In the genomic region with DNA sequence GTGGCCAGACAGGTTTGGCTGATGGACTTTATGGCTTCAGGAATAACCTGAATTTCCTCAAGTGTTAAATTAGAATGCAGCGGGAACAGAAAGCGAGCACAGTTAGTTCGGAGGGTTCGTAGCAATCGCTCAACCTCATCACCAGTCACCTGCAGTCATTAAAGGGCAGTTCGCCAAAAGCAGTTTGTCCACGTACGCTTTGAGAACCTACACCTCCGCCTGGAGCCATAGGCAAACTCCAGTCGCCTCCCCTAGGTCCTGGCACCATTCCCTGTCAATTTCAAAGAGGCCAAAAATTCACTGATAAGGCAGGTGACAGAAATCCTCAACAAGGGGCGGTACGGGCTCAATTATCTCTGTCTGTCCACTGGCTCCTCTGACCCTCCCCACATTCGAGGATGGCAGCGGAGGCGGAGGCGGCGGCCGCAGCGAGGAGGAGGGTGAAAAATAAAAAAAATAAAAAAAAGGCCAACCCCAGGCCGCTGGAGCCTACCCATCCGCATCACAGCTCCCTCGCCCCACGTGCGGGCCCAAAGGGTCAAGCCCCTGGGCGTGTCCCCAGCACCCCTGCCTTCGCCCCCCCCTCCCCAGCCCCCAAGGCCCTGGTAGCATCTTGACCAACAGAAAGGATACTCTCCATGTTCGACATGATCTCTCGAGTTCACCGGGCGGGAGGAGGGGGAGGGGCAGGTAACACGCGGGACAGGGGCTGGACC, we compare ENCODE assay signal across 8 mouse cellular contexts. TPM values are rescaled to one million over a fixed set of nuclear protein-coding genes. Genes with fewer than 3 reads are reported as not detected.
DNase-seq lines count a peak whose midpoint lies in the region; ATAC-seq and TF ChIP-seq lines count a peak whose summit lies in the region.

No protein-coding gene starts in this region.

- TF ChIP-seq CTCF in gastrocnemius, adult 2 months (IDR thresholded peaks at IDR 0.05), result no peak
- TF ChIP-seq CTCF in small intestine, adult 2 months (IDR thresholded peaks at IDR 0.05; ENCODE audit: extremely low read depth, insufficient read length, insufficient replicate concordance, low read depth, low read length), result no peak

- WGBS in forebrain, embryonic 16.5 days, result 20% methylated on average over 30 of the region's 32 CpGs
- 16% methylated on average over 31 of the region's 32 CpGs for WGBS in hindbrain, embryonic 14.5 days
- WGBS in small intestine, adult 2 months, result 11% methylated on average over 32 of the region's 32 CpGs

- H3K9ac ChIP-seq in forebrain, embryonic 16.5 days (replicated peaks; ENCODE audit: low read depth, low read length), result peak overlapping the region; percentile 74
- peak overlapping the region; percentile 71 for H3K9ac ChIP-seq in hindbrain, embryonic 14.5 days

- no peak; the same call in 1 of the 2 replicates for ATAC-seq in forebrain, embryonic 16.5 days
- peak; percentile 68 for ATAC-seq in hindbrain, embryonic 14.5 days (ENCODE audit: low FRiP score)
- ATAC-seq in megakaryocyte progenitor cell, adult 5-6 weeks (replicated peaks; ENCODE audit: poor library complexity), result peak; percentile 45

- intact Hi-C loops in gastrocnemius, adult 2 months (cut with DNase I), result loop anchor here (5.0 kb wide), 1 partner anchor 722 kb away; no protein-coding TSS in a partner anchor
- intact Hi-C loops in left cerebral cortex, postnatal 14 days (cut with DNase I), result loop anchor here (5.0 kb wide), 1 partner anchor 722 kb away; no protein-coding TSS in a partner anchor

- peak overlapping the region; percentile 81 for H3K4me3 ChIP-seq in gastrocnemius, adult 2 months
- peak overlapping the region; percentile 66 for H3K4me3 ChIP-seq in forebrain, embryonic 16.5 days (replicated peaks; ENCODE audit: low read length)
- H3K4me3 ChIP-seq in hindbrain, embryonic 14.5 days (replicated peaks; ENCODE audit: low read length), result peak overlapping the region; percentile 58
- H3K4me3 ChIP-seq in small intestine, adult 2 months (ENCODE audit: low read depth, low read length), result peak overlapping the region; percentile 97

- peak overlapping the region; percentile 80 for H3K27ac ChIP-seq in gastrocnemius, adult 2 months
- no peak overlapping the region for H3K27ac ChIP-seq in forebrain, embryonic 16.5 days (ENCODE audit: low read length)
- H3K27ac ChIP-seq in hindbrain, embryonic 14.5 days, result peak overlapping the region; percentile 43
- peak overlapping the region; percentile 62 for H3K27ac ChIP-seq in small intestine, adult 2 months (ENCODE audit: insufficient read depth, low read depth, low read length)

- no peaks in the 10 kb centered on the region for H3K36me3 ChIP-seq in forebrain, embryonic 16.5 days (ENCODE audit: control insufficient read depth, insufficient read depth)
- H3K36me3 ChIP-seq in hindbrain, embryonic 14.5 days (replicated peaks; ENCODE audit: control insufficient read depth, insufficient read depth), result no peaks in the 10 kb centered on the region
- H3K36me3 ChIP-seq in small intestine, adult 2 months (ENCODE audit: control insufficient read depth, insufficient read depth, low read length), result no peaks in the 10 kb centered on the region

- H3K9me3 ChIP-seq in forebrain, embryonic 16.5 days (ENCODE audit: control insufficient read depth, low read length), result no peaks in the 10 kb centered on the region
- no peaks in the 10 kb centered on the region for H3K9me3 ChIP-seq in hindbrain, embryonic 14.5 days (ENCODE audit: control insufficient read depth, low read length)

- H3K4me1 ChIP-seq in forebrain, embryonic 16.5 days (replicated peaks; ENCODE audit: control insufficient read depth, insufficient read depth, low read length), result no peaks in the 10 kb centered on the region
- H3K4me1 ChIP-seq in hindbrain, embryonic 14.5 days (replicated peaks; ENCODE audit: control insufficient read depth, insufficient read depth, low read length), result peaks cover 4% of the 10 kb centered on the region; the same call in 1 of the 2 replicates
- no peaks in the 10 kb centered on the region for H3K4me1 ChIP-seq in small intestine, adult 2 months (ENCODE audit: control insufficient read depth, insufficient read depth, insufficient read length, low read length)

- DNase-seq in gastrocnemius, adult 2 months, result no peak
- DNase-seq in gastrocnemius, postnatal 25 days, result no peak
- peak; percentile 56 to 59 for DNase-seq in cerebellum, adult 18-20 months
- no peak for DNase-seq in hindbrain, embryonic 14.5 days (ENCODE audit: low spot score)
- peak; percentile 5 to 9 for DNase-seq in left cerebral cortex, postnatal 14 days (ENCODE audit: low spot score in 2 of 2)

- TF ChIP-seq POLR2A in small intestine, adult 2 months (IDR thresholded peaks at IDR 0.05; ENCODE audit: low read depth, low read length), result no peak

- no peaks in the 10 kb centered on the region for H3K27me3 ChIP-seq in forebrain, embryonic 16.5 days (replicated peaks; ENCODE audit: control insufficient read depth, insufficient read depth, low read length)
- no peaks in the 10 kb centered on the region for H3K27me3 ChIP-seq in hindbrain, embryonic 14.5 days (ENCODE audit: control insufficient read depth, insufficient read depth, low read length)
- H3K27me3 ChIP-seq in small intestine, adult 2 months (ENCODE audit: control insufficient read depth, insufficient read depth, low read length), result no peaks in the 10 kb centered on the region

- H3K4me2 ChIP-seq in forebrain, embryonic 16.5 days (ENCODE audit: low read length), result peak overlapping the region; percentile 56
- H3K4me2 ChIP-seq in hindbrain, embryonic 14.5 days (replicated peaks), result peak overlapping the region; percentile 54

RNA-seq across cellular contexts. Expression of gene 2610002M06Rik, which starts 0.5 kb away (rescaled TPM):
- 1 to 10 TPM; 4.1 to 4.5 TPM for total RNA-seq in gastrocnemius, adult 2 months (2021)
- 1 to 10 TPM; 2.7 to 3.2 TPM for total RNA-seq in gastrocnemius, postnatal 25 days (2021)
- polyA plus RNA-seq in forebrain, embryonic 16.5 days (2015; fragmentation: Nextera tagmentation; extraction: Ambion mirVana), result 18.6 and 19.8 TPM in 2 replicates
- 25.8 and 29.2 TPM in 2 replicates for polyA plus RNA-seq in hindbrain, embryonic 14.5 days (2014; fragmentation: Nextera tagmentation; extraction: Ambion mirVana)
- 10 to 100 TPM; 35.7 to 38.0 TPM for total RNA-seq in left cerebral cortex, postnatal 14 days (2021)
- total RNA-seq in megakaryocyte progenitor cell, adult 5-6 weeks (2015), result 17.5 and 20.1 TPM in 2 replicates
- 15.5 and 16.0 TPM in 2 replicates for total RNA-seq in megakaryocyte progenitor cell, adult 5-6 weeks (2017)
- 0.36 and 0.85 TPM in 2 replicates for polyA plus RNA-seq in small intestine, adult 2 months (2012; rRNA removed)

RNA-seq across cellular contexts. Expression of gene Tent5d, which starts 23.3 kb away (rescaled TPM):
- not detected for total RNA-seq in gastrocnemius, adult 2 months (2021)
- not detected for total RNA-seq in gastrocnemius, postnatal 25 days (2021)
- polyA plus RNA-seq in forebrain, embryonic 16.5 days (2015; fragmentation: Nextera tagmentation; extraction: Ambion mirVana), result not detected in 2 replicates
- polyA plus RNA-seq in hindbrain, embryonic 14.5 days (2014; fragmentation: Nextera tagmentation; extraction: Ambion mirVana), result 0.07 TPM in 1 of 2 replicates, not detected in the other
- not detected for total RNA-seq in left cerebral cortex, postnatal 14 days (2021)
- total RNA-seq in megakaryocyte progenitor cell, adult 5-6 weeks (2015), result 0.07 and 0.15 TPM in 2 replicates
- not detected in 2 replicates for total RNA-seq in megakaryocyte progenitor cell, adult 5-6 weeks (2017)
- polyA plus RNA-seq in small intestine, adult 2 months (2012; rRNA removed), result not detected in 2 replicates

Comparison
In these comparisons a context has a peak if more than half of its experiments do, and no peak if none do; other contexts are left out.
1. DNase-seq: peak in cerebellum, adult 18-20 months (2 of 2) and left cerebral cortex, postnatal 14 days (2 of 2); none in gastrocnemius, adult 2 months (single experiment), gastrocnemius, postnatal 25 days (single experiment) and hindbrain, embryonic 14.5 days (single experiment).
2. Peak in every context shown above with its lines, with median percentiles within 50 percentile points of each other: H3K4me3 ChIP-seq.